Mouse (Mus musculus) granulocyte monocyte progenitor cell, adult 5-6 weeks (primary cell): ENCODE results near the gene Znrf1. TPM values are rescaled to one million over a fixed set of nuclear protein-coding genes. Genes with fewer than 3 reads are reported as not detected.
A peak's percentile ranks its signal among the peaks of the same experiment; 100 is the strongest.

Experiments
- ATAC-seq: replicated peaks from 2 replicates; pipeline ENCODE4 v1.8.0; 2016; ENCODE audit warnings: mild to moderate bottlenecking, moderate TSS enrichment, inconsistent platforms; ENCODE audit not compliant: poor library complexity, severe bottlenecking
- total RNA-seq, 2 experiments: library from RNA; stranded (forward) in 1 of 2; stranded (reverse) in 1 of 2; fragments of 200-712, 200-1000 nt in 1 of 2; fragments of >200 nt in 1 of 2; fragmentation: Nextera tagmentation in 1 of 2; gene quantifications; 2 replicates each; pipeline ENCODE4 v1.2.3; 2014 to 2017

Gene Znrf1
- total RNA-seq, 2 experiments from 2014 or later: 63.4 to 84.7 TPM

GRCm38 (mm10) chr8:111565784-111566191, 29.9 kb downstream of the Znrf1 start:
- ATAC-seq: no peak

DNA sequence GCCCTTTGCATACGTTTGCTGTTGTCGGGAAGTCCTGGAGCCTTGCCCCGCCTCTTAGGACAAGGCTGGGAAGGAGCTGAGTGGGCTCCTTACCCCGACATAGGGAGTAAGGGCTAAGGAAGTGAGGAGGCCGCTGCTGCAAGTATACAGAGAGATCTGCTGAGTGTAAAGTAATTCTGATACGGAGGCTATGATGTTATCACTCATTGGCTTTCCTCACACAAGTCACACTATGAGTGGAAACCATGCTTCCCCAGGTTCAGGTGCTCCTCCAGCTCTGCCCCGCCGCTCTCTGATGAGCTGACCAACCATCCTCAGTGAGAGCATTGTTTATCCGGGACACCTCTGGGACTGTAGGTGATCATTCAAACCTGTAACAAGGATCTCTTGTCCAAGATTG, 30.4 kb downstream of the Znrf1 start:
- ATAC-seq: no peak

GRCm38 (mm10) chr8:111567571-111567970, 31.7 kb downstream of the Znrf1 start:
- ATAC-seq: no peak

GRCm38 (mm10) chr8:111568029-111568428, 32.1 kb downstream of the Znrf1 start:
- ATAC-seq: no peak

GRCm38 (mm10) chr8:111569926-111570325, 34.0 kb downstream of the Znrf1 start:
- no peak for ATAC-seq

- no peak for ATAC-seq
Observed at GRCm38 (mm10) chr8:111570432-111570831, 34.5 kb downstream of the Znrf1 start.

DNA sequence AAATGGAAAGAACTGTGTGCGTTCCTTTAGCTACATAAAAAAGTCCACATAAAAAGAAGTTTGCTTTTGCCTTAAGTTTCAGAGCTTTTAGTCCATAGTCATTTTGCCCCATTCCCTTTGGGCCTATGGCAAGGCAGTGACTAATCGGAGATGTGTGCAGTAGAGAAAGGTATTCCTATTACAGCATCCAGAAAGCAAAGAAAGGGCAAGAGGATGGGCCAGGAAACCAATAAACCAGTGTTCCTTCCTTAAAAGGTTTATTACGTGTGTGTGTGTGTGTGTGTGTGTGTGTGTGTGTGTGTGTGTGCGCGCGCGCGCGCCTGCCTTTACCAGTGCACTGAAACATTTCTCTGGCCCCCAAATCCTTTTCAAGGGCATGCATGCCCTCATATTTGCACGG, 35.8 kb downstream of the Znrf1 start:
- peak; percentile 74 for ATAC-seq

GRCm38 (mm10) chr8:111572431-111572830, 36.5 kb downstream of the Znrf1 start:
- no peak for ATAC-seq

DNA sequence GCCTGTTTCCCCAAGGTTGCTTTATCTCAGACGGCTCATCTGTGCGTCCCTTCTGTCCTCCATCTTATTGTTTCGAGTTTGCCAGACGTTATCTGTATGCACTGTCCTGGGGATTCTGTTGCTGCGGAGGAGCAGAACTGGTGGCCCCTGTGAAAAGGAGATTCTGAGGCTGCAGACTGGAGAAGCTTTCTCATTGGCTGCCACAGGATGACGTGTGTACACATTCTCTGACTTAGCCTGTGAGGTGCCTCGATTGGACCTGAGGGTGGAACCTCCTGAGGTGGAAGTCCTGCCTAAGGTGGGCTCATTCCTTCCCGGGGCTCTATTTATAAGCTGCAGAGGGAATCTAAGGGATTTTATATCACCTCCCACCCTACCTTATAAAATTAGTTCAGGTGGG, 37.7 kb downstream of the Znrf1 start:
- ATAC-seq: no peak

GRCm38 (mm10) chr8:111574016-111574415, 38.1 kb downstream of the Znrf1 start:
- ATAC-seq: no peak

DNA sequence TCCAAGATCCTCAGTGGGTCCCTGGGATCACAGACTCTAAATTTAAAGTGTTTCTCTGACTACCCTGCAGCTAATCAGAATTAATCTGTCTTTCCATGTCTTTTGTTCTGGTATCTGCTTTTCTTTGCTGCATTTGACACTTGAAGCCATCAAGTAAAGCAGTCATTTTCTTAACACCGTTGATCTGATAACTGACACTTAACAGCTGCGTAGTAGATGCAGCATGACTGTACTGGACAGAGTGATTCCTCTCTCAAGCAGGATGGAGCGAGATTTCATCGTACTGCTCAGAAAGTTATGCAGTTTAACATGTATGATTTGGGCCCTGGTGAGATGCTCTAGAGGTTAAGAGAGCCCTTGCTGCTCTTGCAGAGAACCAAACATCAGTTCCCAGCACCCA, 39.6 kb downstream of the Znrf1 start:
- no peak for ATAC-seq

GRCm38 (mm10) chr8:111576501-111576900, 40.6 kb downstream of the Znrf1 start:
- no peak for ATAC-seq

DNA sequence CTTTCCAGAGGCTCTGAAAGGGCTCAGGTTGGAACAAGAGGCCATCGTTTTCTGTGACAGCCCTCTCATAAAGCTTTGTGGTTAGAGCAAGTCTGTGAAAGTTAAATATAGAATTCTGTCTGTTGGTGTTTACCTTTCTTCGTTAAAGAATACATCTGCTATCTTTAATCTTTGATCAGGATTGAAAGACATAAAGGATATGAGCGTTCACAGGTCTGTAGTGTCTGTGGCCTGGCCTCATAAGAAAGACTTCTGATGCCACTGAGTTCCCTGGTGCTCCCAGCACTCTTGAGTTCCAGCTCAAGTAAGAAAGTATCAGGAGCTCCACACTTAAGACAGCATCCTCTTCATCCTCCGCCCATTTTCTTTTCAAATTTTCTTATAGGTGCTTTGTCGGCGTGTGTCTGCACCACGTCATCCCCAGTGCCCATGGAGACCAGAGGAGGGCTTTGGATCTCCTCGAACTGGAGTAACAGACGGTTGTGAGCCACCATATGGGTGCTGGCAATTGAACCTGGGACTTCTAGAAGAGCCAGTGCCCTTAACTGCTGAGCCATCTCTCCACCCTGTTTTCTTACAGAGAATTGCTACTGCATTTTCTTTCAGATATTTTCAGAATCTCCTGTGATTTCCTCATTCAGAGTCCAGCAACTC, 42.1 kb downstream of the Znrf1 start:
- no peak for ATAC-seq

DNA sequence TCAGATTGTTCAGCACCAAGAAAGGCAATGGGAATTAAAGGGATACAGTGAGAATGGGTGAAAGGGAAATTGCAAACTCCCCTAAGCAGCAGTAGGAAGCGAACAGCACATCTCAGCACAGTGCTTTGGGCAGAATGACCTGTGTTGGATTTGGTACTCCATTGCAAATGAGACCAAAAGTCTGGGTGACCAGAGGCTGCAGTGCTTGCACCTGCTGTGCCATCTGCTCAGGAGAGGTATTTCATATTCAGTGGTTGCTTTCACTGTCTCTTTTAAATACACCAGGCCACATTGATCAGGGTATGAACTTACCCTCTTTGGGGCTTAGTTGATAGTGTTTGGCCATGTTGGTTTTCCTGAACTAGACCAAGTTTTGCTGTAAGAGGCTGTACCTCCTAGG, 43.4 kb downstream of the Znrf1 start:
- no peak for ATAC-seq

DNA sequence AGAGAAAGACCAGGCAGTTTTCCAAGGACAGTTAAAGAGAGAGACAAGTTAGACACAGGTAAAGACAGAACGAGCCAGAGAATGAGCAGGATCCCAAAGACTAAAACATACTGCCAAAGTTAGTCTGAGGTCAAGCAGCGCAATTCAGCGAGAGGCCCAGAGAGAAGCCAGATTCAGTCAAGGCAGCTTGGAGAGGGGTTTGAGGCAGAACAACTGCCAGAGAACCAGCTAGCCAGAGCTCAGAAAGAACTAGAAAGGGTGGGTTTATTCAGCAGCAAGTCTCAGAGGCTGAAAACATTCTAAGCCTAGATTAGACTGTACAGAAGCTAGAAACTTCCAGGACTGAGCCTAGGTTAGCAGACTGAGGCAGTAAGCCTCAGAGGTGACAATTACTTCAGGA, 44.4 kb downstream of the Znrf1 start:
- no peak for ATAC-seq

DNA sequence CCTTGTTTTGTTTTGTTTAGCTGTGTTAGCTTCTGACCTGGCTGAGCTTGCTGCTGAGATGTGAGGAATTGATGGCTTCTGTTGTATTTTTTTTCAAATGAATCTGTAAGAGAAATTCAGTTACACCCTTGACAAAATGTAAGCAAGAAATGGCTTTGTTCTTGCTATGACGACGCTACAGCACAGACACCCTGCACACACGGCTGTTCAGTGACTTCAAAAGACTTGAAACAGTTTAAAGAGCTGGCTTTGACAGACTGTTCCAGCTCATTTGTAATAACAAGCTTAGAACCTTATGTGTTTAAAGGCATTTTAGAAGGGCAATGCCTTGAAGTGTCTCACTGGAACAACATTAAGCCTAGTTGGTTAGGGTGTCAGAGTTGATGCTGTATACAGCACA, 46.5 kb downstream of the Znrf1 start:
- ATAC-seq: no peak

DNA sequence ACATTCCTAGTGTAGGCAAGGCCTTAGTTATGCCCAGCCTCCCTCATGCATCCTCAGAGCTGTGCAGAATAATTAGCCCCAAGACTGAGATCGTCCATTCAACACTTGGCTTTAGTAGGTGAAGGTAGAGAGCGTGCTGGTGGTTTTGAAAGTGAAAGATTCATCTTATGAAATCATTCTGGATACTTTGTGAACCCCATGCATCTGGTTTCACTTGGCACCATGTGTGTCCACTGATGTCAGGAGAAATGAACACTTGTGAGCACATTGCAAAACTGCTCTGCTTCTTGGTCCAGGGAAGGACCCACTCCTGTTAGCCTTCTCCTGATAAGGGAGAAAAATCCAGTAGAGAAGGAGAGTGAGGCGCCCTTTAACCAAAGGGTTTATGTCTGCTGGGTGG, 49.0 kb downstream of the Znrf1 start:
- peak; percentile 78 for ATAC-seq

GRCm38 (mm10) chr8:111587545-111588094, 51.7 kb downstream of the Znrf1 start:
- no peak for ATAC-seq

- no peak for ATAC-seq
Observed at GRCm38 (mm10) chr8:111588336-111588735, 52.4 kb downstream of the Znrf1 start.

DNA sequence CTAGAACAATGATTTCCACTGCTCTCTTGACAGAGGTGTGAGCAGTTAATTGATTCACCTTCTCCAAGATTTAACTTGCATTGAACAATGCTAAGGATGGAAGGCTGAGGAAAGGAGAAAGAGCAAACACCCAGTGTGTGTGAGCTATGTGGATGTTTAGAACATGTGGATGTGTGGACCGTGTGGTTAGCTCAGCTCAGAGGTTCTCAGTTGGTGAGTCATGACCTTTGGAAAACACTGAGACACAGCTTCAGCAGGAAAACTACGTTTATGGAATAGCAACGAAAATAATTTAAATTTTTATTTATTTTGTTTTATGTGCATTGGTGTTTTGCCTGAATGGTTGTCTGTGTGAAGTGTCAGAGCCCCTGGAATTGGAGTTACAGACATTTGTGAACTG, 54.3 kb downstream of the Znrf1 start:
- no peak for ATAC-seq

- no peak for ATAC-seq
Observed at GRCm38 (mm10) chr8:111591176-111591575, 55.3 kb downstream of the Znrf1 start.

GRCm38 (mm10) chr8:111592390-111592910, 56.6 kb downstream of the Znrf1 start:
- ATAC-seq: no peak
